Mouse (Mus musculus) liver, postnatal 0 days (tissue): ENCODE measurements around the gene Cdr1.

ENCODE experiments used
- CTCF ChIP-seq: sonication (generic); IDR thresholded peaks from 2 replicates; pipeline ENCODE4 v1.5.1; 2016; ENCODE audit warnings: antibody characterized with exemption, low read depth
- EP300 ChIP-seq: IDR thresholded peaks from 2 replicates; pipeline ENCODE4 v1.6.1; 2016; ENCODE audit warnings: antibody characterized with exemption, low read depth, mild to moderate bottlenecking

- TF ChIP-seq CTCF = peak; percentile 25
- no peak for TF ChIP-seq EP300
Measured at GRCm38 (mm10) chrX:61134592-61134991, 50.8 kb downstream of the Cdr1 start.
